ENCODE assay signal across 9 mouse cellular contexts in the genomic region with DNA sequence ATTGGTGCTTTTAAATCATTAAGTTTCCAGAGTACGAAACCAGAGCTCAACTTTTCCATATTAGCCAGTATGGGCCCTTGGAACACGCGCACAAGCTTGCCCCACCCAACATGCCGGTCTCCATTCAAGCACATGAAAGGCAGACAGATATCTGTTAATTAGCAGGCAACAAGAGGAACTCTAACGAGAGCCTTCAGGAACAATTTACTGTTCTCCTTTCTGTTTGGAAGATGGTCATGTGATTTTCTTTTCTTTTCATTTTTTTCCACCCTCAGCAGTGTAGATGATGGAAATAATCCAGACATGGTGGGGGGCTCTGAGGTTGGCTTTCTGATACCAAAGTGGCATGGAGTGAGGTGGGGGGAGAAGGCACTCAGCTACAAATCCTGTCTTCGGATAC.
DNase-seq lines count a peak whose midpoint lies in the region; ATAC-seq and TF ChIP-seq lines count a peak whose summit lies in the region.
"Had no signal": no experiment of that assay in that cellular context is flagged by ENCODE, and none has a peak within 500 bp of the region (broad histone marks: within the 10 kb centered on the region; RNA-seq: fewer than 3 reads in every experiment).

No protein-coding gene starts in this region.

- peak overlapping the region; percentile 74 for H3K27ac ChIP-seq in gastrocnemius, adult 2 months
- peak overlapping the region; percentile 76; the same call in 1 of the 2 replicates for H3K27ac ChIP-seq in lung, embryonic 14.5 days (ENCODE audit: low read depth)
- peak overlapping the region; percentile 70 for H3K27ac ChIP-seq in forebrain, embryonic 15.5 days (replicated peaks)
- peak overlapping the region; percentile 40; the same call in 1 of the 2 replicates for H3K27ac ChIP-seq in midbrain, embryonic 15.5 days
- H3K27ac ChIP-seq: liver, embryonic 15.5 days had no signal

- 77% methylated on average over 6 of the region's 6 CpGs for WGBS in lung, embryonic 14.5 days
- 15% methylated on average over 6 of the region's 6 CpGs for WGBS in forebrain, embryonic 15.5 days
- WGBS in midbrain, embryonic 15.5 days: 39% methylated on average over 6 of the region's 6 CpGs

- peaks cover 15% of the 10 kb centered on the region for H3K4me1 ChIP-seq in lung, embryonic 14.5 days (ENCODE audit: insufficient read depth)
- H3K4me1 ChIP-seq in forebrain, embryonic 15.5 days: peaks cover 53% of the 10 kb centered on the region
- H3K4me1 ChIP-seq in midbrain, embryonic 15.5 days: peaks cover 11% of the 10 kb centered on the region

- H3K27me3 ChIP-seq in lung, embryonic 14.5 days (ENCODE audit: insufficient read depth, low read length): no peaks in the 10 kb centered on the region
- H3K27me3 ChIP-seq in forebrain, embryonic 15.5 days: no peaks in the 10 kb centered on the region
- H3K27me3 ChIP-seq in midbrain, embryonic 15.5 days (replicated peaks): no peaks in the 10 kb centered on the region
- H3K27me3 ChIP-seq: liver, embryonic 15.5 days had no signal

- no peak overlapping the region for H3K9ac ChIP-seq in lung, embryonic 14.5 days
- H3K9ac ChIP-seq in forebrain, embryonic 15.5 days (replicated peaks): no peak overlapping the region
- H3K9ac ChIP-seq in midbrain, embryonic 15.5 days: no peak overlapping the region
- H3K9ac ChIP-seq: liver, embryonic 15.5 days had no signal

- no peaks in the 10 kb centered on the region for H3K9me3 ChIP-seq in lung, embryonic 14.5 days (ENCODE audit: low read depth, low read length)
- H3K9me3 ChIP-seq in forebrain, embryonic 15.5 days: no peaks in the 10 kb centered on the region
- H3K9me3 ChIP-seq in midbrain, embryonic 15.5 days: no peaks in the 10 kb centered on the region
- H3K9me3 ChIP-seq: liver, embryonic 15.5 days had no signal

- peak overlapping the region; percentile 46 for H3K4me3 ChIP-seq in gastrocnemius, adult 2 months
- no peak overlapping the region for H3K4me3 ChIP-seq in lung, embryonic 14.5 days (ENCODE audit: low read depth, low read length)
- no peak overlapping the region for H3K4me3 ChIP-seq in forebrain, embryonic 15.5 days
- H3K4me3 ChIP-seq in midbrain, embryonic 15.5 days: no peak overlapping the region
- H3K4me3 ChIP-seq: liver, embryonic 15.5 days had no signal

- H3K36me3 ChIP-seq in lung, embryonic 14.5 days (ENCODE audit: insufficient read depth): peaks cover 48% of the 10 kb centered on the region
- H3K36me3 ChIP-seq in forebrain, embryonic 15.5 days: peaks cover 6% of the 10 kb centered on the region
- no peaks in the 10 kb centered on the region for H3K36me3 ChIP-seq in midbrain, embryonic 15.5 days (replicated peaks)

- no peak for TF ChIP-seq CTCF in gastrocnemius, adult 2 months (IDR thresholded peaks at IDR 0.05)
- TF ChIP-seq CTCF in lung, embryonic 14.5 days (IDR thresholded peaks at IDR 0.05; ENCODE audit: low read depth): no peak

- intact Hi-C loops in gastrocnemius, adult 2 months (cut with DNase I): no loop called here

- no peak overlapping the region for H3K4me2 ChIP-seq in lung, embryonic 14.5 days
- H3K4me2 ChIP-seq in forebrain, embryonic 15.5 days (replicated peaks): no peak overlapping the region
- H3K4me2 ChIP-seq in midbrain, embryonic 15.5 days: no peak overlapping the region
- H3K4me2 ChIP-seq: liver, embryonic 15.5 days had no signal

- no peak for DNase-seq in gastrocnemius, adult 2 months
- no peak for DNase-seq in gastrocnemius, postnatal 4 days (ENCODE audit: low spot score in 2 of 2)
- no peak for DNase-seq in lung, embryonic 14.5 days
- DNase-seq in lung, postnatal 14 days: no peak
- no peak for DNase-seq in cerebellum, adult 11-12 months
- DNase-seq in embryo, embryonic 11 days: no peak

- ATAC-seq in lung, embryonic 14.5 days (ENCODE audit: insufficient read depth): no peak
- peak; percentile 46; the same call in 1 of the 2 replicates for ATAC-seq in forebrain, embryonic 15.5 days (replicated peaks)
- 0 out of 2 replicates have a peak, but pooled peaks have one; percentile 35 for ATAC-seq in midbrain, embryonic 15.5 days (replicated peaks)
